Mouse (Mus musculus): ENCODE data around the gene Cmtm7.

DNA sequence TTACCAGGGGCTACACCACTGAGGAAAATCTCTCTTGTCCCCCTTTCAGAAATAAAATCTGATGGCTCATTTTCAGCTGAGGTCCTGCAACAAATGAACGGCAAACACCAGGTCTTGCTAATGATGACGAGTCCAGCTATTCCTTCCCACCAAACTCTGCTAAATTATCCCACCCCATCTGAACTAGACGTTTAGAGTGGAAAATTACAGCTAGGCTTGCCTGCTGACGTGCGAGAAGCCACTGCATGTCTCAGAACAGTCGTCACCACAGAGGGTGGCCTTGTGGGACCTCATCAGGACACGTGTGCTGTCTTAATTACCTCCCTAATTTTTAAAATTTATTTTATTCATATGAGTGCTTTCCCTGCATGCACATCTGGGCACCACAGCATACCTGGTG, 10.1 kb downstream of the Cmtm7 start:
- TF ChIP-seq CTCF (IDR thresholded peaks at IDR 0.05; ENCODE audit: low read depth, low read length) (no peak), TAL1 (conservative IDR thresholded peaks at IDR 0.05; ENCODE audit: low read depth, low read length) (no peak), GATA1 (IDR thresholded peaks at IDR 0.05; ENCODE audit: borderline replicate concordance, low read length) (no peak)
